Mouse (Mus musculus) heart, postnatal 4 days (tissue): ENCODE results near the gene Pip4k2a. TPM values are rescaled to one million over a fixed set of nuclear protein-coding genes. Genes with fewer than 3 reads are reported as not detected.

ENCODE experiments used
- DNase-seq: peaks from one replicate; pipeline ENCODE4 v3.0.0; 2021
- total RNA-seq, 2 experiments: library from RNA; stranded (reverse); gene quantifications; 2 replicates each; pipeline ENCODE4 v1.2.3; 2021

Gene Pip4k2a
- total RNA-seq, 2 experiments from 2014 or later: 7.9 to 8.1 TPM

- DNase-seq: no peak
Observed at GRCm38 (mm10) chr2:18923806-18924595, 73.9 kb downstream of the Pip4k2a start.

- DNase-seq: no peak
Observed at GRCm38 (mm10) chr2:18923098-18923649, 74.8 kb downstream of the Pip4k2a start.

GRCm38 (mm10) chr2:18921570-18922180, 76.3 kb downstream of the Pip4k2a start:
- DNase-seq: no peak

- DNase-seq: no peak
Observed at GRCm38 (mm10) chr2:18920461-18920877, 77.5 kb downstream of the Pip4k2a start.

GRCm38 (mm10) chr2:18919797-18920354, 78.0 kb downstream of the Pip4k2a start:
- DNase-seq: no peak

DNA sequence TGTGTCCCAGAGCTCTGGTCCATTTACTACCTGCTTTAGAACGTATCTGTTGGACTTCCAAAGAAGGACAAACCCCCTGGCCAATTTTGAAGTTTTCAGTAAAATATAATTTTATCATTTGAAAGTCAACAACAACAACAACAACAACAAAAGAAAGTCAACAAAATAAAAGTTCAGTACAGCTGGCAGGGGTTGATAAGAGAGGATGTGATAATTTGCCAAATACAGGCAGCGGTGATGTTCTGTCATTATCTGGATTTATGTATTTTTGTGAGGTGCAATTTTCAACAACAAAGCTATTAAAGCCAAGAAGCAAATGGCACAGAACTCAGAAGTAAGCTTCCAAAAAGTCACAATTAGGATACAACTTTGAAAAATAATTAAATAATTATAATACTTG, 80.1 kb downstream of the Pip4k2a start:
- DNase-seq: no peak

GRCm38 (mm10) chr2:18917380-18917750, 80.6 kb downstream of the Pip4k2a start:
- DNase-seq: no peak

- DNase-seq: no peak
Observed at GRCm38 (mm10) chr2:18916615-18917379, 81.1 kb downstream of the Pip4k2a start.

- DNase-seq: no peak
Observed at GRCm38 (mm10) chr2:18916042-18916407, 81.9 kb downstream of the Pip4k2a start.

DNA sequence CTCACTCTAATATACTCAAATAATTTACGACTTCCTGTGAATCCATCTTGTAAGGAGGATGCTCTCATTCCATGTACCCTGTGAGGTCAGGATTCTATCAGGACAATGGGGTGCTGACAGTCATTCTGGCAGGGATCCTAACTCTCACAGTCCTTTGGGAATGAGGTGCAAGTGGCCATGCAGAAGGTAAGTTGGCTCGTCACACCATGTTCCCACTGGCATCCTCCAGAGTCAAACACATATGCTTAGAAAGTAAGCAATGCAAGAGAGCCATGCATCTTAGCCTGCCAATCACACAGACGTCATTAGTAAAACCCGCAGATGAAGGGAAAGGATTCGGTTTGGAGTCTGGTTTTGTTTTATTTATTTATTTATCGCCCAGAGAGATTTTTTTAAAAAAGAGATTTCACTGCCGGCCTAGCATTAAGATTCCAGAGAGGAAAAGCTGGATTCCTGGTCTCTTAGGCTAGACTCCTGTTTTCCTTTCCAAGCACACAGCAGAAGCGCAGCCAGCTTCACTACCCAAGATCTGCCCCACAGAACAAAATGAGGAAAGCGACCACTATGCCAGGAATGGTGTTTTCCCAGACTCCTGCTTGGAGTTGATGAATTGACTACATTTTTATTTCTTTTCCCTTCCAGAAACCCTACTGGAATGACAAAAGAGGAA, 82.4 kb downstream of the Pip4k2a start:
- no peak for DNase-seq

DNA sequence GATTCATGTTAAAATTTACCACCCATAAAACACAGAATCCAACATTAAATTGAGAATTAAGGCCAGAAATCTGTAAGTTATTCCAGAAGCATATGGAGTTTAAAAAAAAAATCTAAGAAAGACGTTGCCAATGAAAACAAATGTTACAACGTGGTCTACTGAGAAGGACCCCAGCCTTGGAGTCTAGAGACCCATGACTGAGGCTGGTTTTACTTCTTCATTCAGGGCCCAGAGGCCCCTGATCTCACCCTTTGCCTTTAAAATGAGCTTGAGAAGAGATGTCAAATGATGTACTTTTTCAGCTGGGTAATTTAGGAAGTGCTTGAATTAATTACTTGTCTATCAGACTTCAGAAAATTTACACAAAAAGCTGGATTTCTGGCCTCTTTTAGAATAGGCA, 83.2 kb downstream of the Pip4k2a start:
- no peak for DNase-seq

- no peak for DNase-seq
Observed at GRCm38 (mm10) chr2:18913642-18914041, 84.3 kb downstream of the Pip4k2a start.

- DNase-seq: no peak
Observed at GRCm38 (mm10) chr2:18911251-18911934, 86.5 kb downstream of the Pip4k2a start.

DNA sequence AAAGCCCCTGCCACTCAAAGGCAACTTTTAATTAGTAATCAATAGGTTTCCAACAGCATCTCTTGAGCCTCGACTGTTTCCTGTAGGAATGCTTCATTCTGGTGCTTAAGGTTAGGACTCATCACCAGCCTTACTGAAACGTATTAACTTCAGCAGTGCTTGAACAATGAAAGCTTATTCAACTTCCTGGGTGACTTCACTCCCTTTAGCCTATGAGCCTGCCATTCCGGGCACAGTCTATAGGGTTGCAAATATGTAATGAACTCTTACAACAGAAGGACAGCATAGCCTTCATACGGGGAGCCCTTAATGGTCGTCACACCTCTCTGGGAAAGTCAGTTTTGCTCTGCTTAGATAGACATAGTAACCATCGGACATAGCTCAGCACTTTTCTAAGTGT, 87.7 kb downstream of the Pip4k2a start:
- no peak for DNase-seq

GRCm38 (mm10) chr2:18909713-18910112, 88.2 kb downstream of the Pip4k2a start:
- peak; percentile 24 for DNase-seq

DNA sequence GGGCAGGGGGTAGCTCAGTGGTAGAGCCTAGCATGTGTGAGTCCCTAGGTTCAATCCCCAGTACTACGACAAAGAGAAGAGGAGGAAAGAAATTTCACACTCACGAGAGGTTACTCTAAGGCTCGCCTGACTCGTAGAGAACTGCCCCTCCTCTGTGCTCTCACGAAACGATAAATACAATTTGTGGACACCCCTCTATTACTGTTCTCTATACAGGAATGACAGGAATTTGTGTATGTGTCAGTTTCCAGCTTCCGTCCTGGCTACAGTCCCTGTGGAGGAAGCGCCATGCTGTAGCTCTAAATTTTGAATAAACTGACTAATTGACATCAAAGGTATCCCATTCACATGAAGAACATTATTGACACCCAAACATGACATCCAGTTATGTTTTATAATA, 90.7 kb downstream of the Pip4k2a start:
- DNase-seq: no peak

DNA sequence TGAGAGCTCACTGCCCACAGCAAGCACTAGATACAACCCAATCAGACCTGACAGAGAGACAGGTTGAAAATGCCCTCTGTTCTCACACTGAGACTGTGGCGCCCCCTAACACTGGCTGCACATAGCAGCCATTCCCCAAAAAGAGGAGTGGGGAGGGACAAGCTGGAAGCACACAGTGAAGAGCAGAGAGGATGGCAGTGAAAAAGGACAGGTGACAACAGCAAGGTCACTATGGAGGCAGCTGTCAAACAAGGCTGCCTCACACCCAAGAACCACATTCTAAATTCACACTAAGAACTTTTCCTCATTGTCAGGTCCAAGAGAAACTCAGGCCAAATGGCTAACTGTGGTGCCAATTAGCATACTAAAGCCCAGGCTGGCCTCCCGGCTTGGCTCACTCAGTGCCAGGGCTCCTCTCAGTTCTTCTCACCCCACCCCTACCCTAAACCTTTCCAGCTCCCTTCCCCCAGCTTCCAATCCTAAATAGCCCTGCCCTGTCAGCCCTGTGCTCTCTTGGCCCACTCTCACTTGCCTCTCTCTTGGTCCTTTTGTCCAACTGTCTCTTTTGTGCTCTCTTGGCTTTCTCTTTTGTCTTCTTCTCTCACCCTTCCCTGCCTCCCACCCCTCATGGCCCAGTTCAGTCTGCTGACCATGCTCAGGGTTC, 91.4 kb downstream of the Pip4k2a start:
- DNase-seq: no peak

DNA sequence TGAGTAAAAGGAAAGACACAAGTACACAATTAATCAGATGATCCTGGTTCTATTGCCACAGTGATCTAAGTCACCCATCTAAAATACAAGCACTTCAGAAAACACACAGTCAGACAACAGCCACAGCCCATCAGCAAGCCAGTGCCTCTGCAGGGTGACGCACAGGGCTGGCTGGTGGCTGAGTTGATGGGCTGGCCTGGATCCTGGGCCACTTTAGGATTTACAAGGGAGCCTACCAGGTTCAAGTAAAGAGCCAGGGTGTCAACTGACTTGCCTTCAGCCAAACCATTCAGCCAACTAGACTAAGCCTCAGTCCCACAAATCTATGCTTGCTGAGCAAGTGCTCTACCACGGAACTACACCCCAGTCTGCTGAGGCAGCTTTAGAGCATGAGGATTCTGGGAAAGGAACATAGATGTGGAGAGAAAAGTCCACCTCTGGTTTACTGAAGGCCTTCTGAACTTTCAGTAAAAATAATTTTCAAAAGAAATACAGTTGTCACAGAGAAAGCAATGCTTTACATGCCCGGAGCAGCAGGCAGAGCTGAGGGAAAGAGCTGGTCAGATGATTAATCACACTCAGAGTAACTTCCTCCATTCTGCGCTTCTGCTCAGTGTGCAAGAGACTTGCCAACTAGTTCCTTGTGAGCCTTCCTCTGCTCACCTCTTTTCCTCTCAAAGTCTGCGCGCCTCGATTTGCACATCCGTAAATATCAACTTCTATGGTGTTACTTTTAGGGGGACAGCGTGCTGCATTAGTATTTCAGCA, 94.4 kb downstream of the Pip4k2a start:
- DNase-seq: peak; percentile 4

GRCm38 (mm10) chr2:18901133-18901532, 96.8 kb downstream of the Pip4k2a start:
- DNase-seq: peak; percentile 2

GRCm38 (mm10) chr2:18900635-18901034, 97.3 kb downstream of the Pip4k2a start:
- DNase-seq: peak; percentile 2
